Mouse (Mus musculus) thymus, adult 2 months (tissue): Measurements from ENCODE around the gene Gm45213. TPM values are rescaled to one million over a fixed set of nuclear protein-coding genes. Genes with fewer than 3 reads are reported as not detected.

ENCODE experiments used
- DNase-seq: peaks from one replicate; pipeline ENCODE4 v3.0.0; 2021
- H3K27ac ChIP-seq: fragments of 200-500 bp; 2 replicates; pipeline ENCODE4 v1.5.1; 2012; ENCODE audit warnings: low read length, control low read depth; ENCODE audit not compliant: control insufficient read depth, insufficient read depth
- H3K27me3 ChIP-seq: fragments of 200-500 bp; 2 replicates; pipeline ENCODE4 v1.6.1; 2012; ENCODE audit warnings: mild to moderate bottlenecking, low read length, moderate library complexity, mixed read lengths; ENCODE audit not compliant: control insufficient read depth, insufficient read depth
- H3K36me3 ChIP-seq: fragments of 200-500 bp; 2 replicates; pipeline ENCODE4 v1.6.1; 2012; ENCODE audit warnings: mild to moderate bottlenecking, low read length, moderate library complexity; ENCODE audit not compliant: control insufficient read depth, insufficient read depth
- H3K4me1 ChIP-seq: fragments of 200-500 bp; replicated peaks from 2 replicates; pipeline ENCODE4 v1.6.1; 2012; ENCODE audit warnings: low read length; ENCODE audit not compliant: control insufficient read depth, insufficient read depth
- H3K4me3 ChIP-seq: fragments of 200-500 bp; 2 replicates; pipeline ENCODE4 v1.5.1; 2012; ENCODE audit warnings: mild to moderate bottlenecking, low read length, control low read depth, moderate library complexity; ENCODE audit not compliant: control insufficient read depth, insufficient read depth
- CTCF ChIP-seq: fragments of 200-500 bp; IDR thresholded peaks from 2 replicates; pipeline ENCODE4 v1.5.1; 2012; ENCODE audit warnings: mild to moderate bottlenecking, control low read depth, low read length, moderate library complexity, borderline replicate concordance; ENCODE audit not compliant: control insufficient read depth, poor library complexity, insufficient read depth; ENCODE audit errors: extremely low read depth
- POLR2A ChIP-seq: fragments of 200-500 bp; IDR thresholded peaks from 2 replicates; pipeline ENCODE4 v1.6.1; 2012; ENCODE audit warnings: mild to moderate bottlenecking, low read length, control low read depth, moderate library complexity; ENCODE audit not compliant: control insufficient read depth, poor library complexity, insufficient read depth; ENCODE audit errors: extremely low read depth
- WGBS: fragments of 180-500 bp; shearing (Covaris S2); methylation state at CpG from one replicate; pipeline ENCODE4 v1.1.7; 2018; 5-methylcytosine and 5-hydroxymethylcytosine counted together
- polyA plus RNA-seq: library from polyadenylated mRNA; depleted of rRNA; stranded (reverse); fragments of >200 nt; gene quantifications from 2 replicates; pipeline ENCODE4 v1.2.3, GENCODE M21; 2012

The Gm45213 gene
- polyA plus RNA-seq, 1 experiment, result not detected

DNA sequence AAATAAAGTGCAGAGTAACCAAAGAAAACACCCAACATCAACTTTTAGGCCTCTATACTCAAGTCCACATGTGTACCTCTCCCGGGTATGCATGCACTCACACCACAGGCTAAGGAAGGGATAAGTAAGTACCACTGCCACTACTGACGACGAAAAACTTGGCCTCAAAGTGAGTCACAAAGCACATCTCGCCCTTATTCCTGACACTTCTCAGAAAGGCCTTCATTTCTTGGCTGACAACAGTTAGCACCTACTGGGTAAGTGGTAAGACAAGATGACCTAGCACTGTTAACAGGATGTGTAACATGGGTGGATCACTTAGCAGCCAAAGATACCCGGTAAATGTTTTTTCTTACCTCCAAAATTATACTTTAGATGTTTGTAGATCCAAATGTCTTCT lies 61.1 kb downstream of the Gm45213 start:
- TF ChIP-seq CTCF (no peak), POLR2A (no peak)
- Histone ChIP-seq H3K27ac (no peak overlapping the region), H3K4me3 (no peak overlapping the region), H3K36me3 (no peaks in the 10 kb centered on the region), H3K27me3 (no peaks in the 10 kb centered on the region), H3K4me1 (peaks cover 4% of the 10 kb centered on the region)
- DNase-seq, result no peak
- WGBS, result 93% methylated on average over 5 of the region's 5 CpGs

DNA sequence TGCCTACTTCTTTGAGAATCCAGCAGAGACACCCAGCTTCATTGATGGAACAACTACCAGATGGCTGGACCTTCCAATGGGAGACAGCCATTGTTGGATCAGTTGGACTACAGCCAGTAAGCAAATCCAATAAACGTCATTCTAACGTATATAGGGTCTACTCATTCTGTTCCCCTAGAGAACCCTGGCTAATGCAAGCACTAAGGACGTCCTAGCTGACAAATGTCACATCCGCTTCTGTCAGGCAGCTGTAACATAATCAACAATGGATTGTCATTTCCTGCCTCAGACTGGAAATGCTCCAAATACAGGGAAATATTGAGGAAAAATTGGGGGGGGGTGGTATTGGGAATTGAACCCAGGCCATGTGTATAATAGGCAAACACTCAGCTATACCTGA lies 62.4 kb downstream of the Gm45213 start:
- no peaks in the 10 kb centered on the region for H3K36me3 ChIP-seq
- no peaks in the 10 kb centered on the region for H3K27me3 ChIP-seq
- TF ChIP-seq CTCF (no peak), POLR2A (no peak)
- 91% methylated on average over 4 of the region's 4 CpGs for WGBS
- H3K27ac ChIP-seq, result no peak overlapping the region
- H3K4me3 ChIP-seq, result no peak overlapping the region
- peaks cover 7% of the 10 kb centered on the region for H3K4me1 ChIP-seq
- DNase-seq, result no peak

DNA sequence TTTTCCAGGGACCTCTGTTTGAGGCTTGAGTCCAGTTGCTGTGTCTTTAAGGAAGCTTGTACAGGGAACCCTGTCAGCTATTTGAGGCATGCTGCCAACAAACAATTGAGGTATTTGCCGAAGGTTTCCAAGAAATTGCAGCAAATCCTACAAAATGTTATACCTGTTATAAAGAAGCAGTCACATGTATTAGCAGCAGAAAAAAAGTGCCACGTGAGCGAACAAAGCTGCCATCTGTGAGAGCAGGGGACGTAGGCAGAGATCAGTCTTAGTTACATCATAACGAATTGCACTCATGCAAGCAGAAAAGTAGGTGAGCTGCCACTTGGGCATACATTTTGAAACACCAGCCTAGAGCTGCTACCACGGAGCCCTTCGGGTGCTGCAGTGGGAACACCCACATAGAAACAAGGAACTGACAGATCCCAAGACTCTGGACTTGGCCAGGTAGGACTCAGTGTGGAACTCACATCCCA lies 63.2 kb downstream of the Gm45213 start:
- no peak overlapping the region for H3K27ac ChIP-seq
- no peak for DNase-seq

DNA sequence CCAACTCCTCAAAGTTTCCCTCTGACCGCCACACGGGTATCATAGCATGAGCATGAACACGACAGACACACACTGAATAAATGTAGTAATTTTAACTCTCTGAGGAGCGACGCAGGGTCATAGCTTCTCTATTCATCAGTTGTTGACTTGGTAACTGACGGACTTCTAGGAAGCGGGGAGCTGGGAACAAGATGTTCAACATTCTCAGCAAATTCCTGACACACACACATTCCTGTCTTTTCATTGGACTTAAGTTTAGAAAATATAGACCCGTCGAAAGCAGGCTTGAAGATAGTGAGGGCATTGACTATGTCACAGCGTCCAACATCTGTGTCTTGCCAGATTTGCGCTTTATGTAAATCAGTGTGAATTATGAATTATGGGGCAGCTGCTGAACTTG lies 63.8 kb downstream of the Gm45213 start:
- TF ChIP-seq POLR2A (no peak), CTCF (no peak)
- Histone ChIP-seq H3K27me3 (no peaks in the 10 kb centered on the region), H3K4me3 (no peak overlapping the region), H3K36me3 (no peaks in the 10 kb centered on the region), H3K4me1 (peaks cover 7% of the 10 kb centered on the region), H3K27ac (no peak overlapping the region)
- WGBS, result 85% methylated on average over 11 of the region's 11 CpGs
- DNase-seq, result no peak

More for the DNA sequence above, 63.2 kb downstream of the Gm45213 start:
- Histone ChIP-seq H3K27me3 (no peaks in the 10 kb centered on the region), H3K4me1 (peaks cover 7% of the 10 kb centered on the region), H3K4me3 (no peak overlapping the region), H3K36me3 (no peaks in the 10 kb centered on the region)
- 84% methylated on average over 7 of the region's 7 CpGs for WGBS
- TF ChIP-seq POLR2A (no peak), CTCF (no peak)

DNA sequence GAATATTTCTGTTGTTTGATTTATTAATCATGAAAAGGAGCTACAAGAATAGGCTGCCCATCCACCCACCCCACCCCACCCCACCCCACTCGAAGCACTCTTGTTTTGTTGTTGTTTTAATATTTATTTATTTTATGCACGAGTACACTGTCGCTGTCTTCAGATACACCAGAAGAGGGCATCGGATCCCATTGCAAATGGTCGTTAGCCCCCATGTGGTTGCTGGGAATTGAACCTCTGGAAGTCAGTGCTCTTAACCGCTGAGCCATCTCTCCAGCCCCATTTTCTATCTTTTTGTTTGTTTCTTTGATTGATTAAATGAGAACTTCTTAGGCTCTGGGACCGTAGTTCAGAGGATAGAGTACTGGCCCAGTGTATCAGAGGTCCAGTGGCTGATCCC lies 64.5 kb downstream of the Gm45213 start:
- TF ChIP-seq POLR2A (no peak), CTCF (no peak)
- H3K36me3 ChIP-seq, result no peaks in the 10 kb centered on the region
- 19% methylated on average over 7 of the region's 7 CpGs for WGBS
- no peaks in the 10 kb centered on the region for H3K27me3 ChIP-seq
- no peak overlapping the region for H3K4me3 ChIP-seq
- no peak overlapping the region for H3K27ac ChIP-seq
- peaks cover 7% of the 10 kb centered on the region for H3K4me1 ChIP-seq
- no peak for DNase-seq

DNA sequence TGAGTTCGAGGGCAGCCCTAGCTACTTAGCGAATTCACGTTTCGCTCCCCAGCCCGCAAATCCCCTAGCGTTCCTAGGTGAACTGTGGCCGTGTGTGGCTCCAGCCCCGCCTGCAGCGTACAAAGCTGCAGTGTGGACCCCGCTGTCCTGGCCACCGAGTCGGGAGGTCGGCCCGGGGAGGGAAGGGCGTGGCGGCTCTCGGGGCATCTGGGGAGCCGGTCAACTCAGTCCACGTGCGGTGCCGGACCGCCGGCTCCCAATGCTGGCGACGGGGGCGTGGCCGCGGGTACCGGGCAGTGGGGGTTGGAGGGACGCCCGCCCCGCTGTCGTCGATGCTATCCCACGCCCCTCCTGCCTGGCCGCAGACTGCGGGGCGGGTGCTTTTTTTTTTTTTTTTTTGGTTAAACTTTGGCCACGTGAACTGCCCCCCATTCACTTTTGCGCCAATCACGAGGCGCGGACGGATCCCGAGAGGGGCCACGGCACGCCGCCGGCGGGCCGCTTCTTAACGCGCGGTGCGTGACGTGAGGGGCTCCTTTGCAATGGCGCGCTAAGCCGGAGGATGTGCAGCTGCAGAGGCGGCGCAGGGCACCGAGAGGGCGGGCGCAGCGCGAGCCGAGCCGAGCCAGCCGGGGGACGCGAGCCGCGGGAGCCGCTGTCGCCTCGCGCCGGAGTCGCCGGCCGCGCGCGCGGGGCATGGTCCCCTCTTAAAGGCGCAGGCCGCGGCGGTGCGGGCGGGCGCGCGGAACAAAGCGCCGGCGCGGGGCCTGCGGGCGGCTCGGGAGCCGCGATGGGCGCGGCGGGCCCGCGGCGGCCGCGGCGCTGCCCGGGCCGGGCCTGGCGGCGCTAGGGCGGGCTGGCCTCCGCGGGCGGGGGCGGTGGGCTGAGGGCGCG lies 65.8 kb downstream of the Gm45213 start, which contains the start of gene Chsy1:
Gene Chsy1, plus strand, starts transcription at position 555 of the 894 bp plus-strand sequence.
- WGBS, result 11% methylated on average over 123 of the region's 123 CpGs
- Histone ChIP-seq H3K27ac (no peak within 1 kb of the TSS), H3K4me1 (peaks cover 7% of the 10 kb centered on the region), H3K4me3 (peak within 1 kb of the TSS; percentile 66), H3K36me3 (no peaks in the 10 kb centered on the region), H3K27me3 (no peaks in the 10 kb centered on the region)
- TF ChIP-seq POLR2A, result 0 out of 2 replicates have a peak, but pooled peaks have one; percentile 12
- TF ChIP-seq CTCF, result no peak; the same call in 1 of the 2 replicates
- peak; percentile 90 for DNase-seq
